Mouse (Mus musculus) adrenal gland, postnatal 14 days (tissue): ENCODE measurements around the gene Arid1b. TPM values are rescaled to one million over a fixed set of nuclear protein-coding genes. Genes with fewer than 3 reads are reported as not detected.
A peak's percentile ranks its signal among the peaks of the same experiment; 100 is the strongest.
"Not testable (repeated sequence)": the region's sequence is repeated elsewhere in the genome, so short reads cannot be mapped to it uniquely, and the experiment has no call there.

Experiments
- DNase-seq: peaks from one replicate; pipeline ENCODE4 v3.0.0; 2021; ENCODE audit warnings: mixed read lengths
- total RNA-seq: library from RNA; stranded (reverse); gene quantifications from 2 replicates; pipeline ENCODE4 v1.2.3, GENCODE M21; 2021

The Arid1b gene
- total RNA-seq, 1 experiment from 2014 or later, result 70.0 TPM

GRCm38 (mm10) chr17:5088822-5089221, 94.7 kb downstream of the Arid1b start:
- no peak for DNase-seq

DNA sequence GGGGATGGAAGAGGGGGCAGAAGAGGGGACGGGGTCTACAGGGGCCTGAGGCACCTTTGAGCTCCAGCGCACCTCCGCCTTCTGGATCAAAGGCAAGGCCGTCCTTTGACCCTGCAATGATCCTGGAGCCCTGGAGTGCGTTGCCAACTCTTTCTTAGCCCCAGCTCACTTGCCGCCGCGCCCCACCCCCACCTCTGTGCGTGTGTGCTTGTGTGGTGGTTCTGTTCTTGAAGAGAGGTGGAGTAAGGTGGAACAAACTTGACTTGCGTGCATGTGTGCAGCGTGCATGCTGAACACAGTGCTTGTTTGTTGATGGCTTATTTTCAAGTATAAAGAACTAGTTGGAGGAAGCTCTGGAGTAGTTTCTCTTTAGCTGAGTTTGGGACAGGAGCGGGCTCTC, 95.4 kb downstream of the Arid1b start:
- peak; percentile 66 for DNase-seq

DNA sequence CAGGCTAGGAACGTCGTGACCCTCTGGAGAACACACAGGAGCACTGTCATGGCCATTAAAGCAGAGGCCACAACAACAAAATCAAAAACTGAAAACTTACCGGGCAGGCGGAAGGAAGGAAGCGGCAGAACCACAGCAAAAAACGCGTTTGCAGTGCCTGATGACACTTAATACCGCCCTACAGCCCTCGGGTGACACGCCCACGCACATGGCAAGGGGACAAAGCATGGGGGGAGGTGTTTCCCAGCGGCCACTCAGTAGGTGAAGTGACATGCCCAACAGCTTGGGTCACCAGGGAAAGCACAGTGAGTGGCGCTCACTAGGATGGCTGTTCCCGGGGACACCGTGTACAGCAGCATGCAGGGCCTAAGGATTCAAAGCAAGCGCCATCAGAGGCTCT, 97.4 kb downstream of the Arid1b start:
- no peak for DNase-seq

GRCm38 (mm10) chr17:5091934-5092333, 97.8 kb downstream of the Arid1b start:
- DNase-seq, result no peak

- DNase-seq, result not testable (repeated sequence)
Measured at GRCm38 (mm10) chr17:5093343-5093742, 99.2 kb downstream of the Arid1b start.

DNA sequence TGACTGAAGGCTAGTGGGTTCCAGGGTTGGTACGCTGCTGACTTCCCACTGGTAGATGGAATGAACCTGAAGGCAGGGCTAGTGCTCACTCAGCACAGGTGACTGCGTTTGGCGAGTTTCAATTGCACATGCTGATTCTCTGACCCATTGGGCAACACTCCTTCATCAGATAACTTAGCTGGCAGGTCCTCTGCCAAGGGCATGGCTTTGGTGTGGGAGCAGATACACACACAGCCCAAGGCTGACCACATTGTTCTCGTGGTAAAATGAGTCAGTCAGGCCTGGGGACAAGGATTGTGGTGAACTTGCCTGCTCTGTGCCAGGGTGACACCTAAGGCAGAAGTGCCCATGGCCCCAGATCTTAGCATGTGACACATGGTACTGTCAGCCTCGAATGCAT, 100.5 kb downstream of the Arid1b start:
- peak; percentile 78 for DNase-seq

GRCm38 (mm10) chr17:5095741-5096140, 101.6 kb downstream of the Arid1b start:
- DNase-seq, result no peak

- DNase-seq, result no peak
Measured at GRCm38 (mm10) chr17:5097046-5097445, 102.9 kb downstream of the Arid1b start.

DNA sequence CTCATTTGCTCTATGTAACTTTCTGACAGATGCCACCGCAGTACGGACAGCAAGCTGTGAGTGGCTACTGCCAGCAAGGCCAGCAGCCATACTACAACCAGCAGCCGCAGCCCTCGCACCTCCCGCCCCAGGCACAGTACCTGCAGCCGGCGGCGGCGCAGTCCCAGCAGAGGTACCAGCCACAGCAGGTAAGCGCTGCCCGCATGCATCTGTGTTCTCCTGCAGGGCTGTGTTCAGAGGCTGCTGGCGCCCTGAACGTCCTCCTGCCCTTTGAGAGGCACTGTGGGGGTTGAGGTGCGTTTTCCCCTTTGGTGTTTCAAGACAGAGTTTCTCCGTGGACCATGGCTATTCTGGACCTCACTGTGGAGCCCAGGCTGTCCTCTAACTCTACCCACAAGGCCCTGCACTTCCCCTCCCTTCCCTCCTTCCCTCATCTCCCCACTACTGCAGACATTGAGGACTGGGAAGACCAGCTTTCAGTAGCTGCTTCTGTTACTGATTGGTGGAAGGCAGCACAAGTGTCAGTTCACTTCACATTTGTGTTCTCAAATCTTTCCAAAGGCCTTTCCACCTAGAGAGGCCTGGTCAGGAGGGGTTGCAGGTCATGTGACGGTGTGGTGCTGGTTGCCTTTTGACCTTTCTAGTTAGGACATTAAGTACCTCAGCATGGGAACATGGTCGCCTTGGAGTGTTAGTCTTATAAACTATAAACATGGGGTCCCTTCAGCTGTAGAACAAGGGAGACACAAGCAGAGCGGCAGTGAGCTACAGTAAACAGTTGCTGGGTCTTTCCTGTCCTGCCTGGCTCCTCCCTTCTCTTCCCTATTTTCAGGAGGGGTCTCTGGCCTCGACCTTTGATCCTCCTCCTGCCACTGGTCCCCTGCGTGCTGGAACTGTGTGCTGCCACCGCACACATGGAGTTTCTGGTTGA, 103.7 kb downstream of the Arid1b start:
- no peak for DNase-seq

DNA sequence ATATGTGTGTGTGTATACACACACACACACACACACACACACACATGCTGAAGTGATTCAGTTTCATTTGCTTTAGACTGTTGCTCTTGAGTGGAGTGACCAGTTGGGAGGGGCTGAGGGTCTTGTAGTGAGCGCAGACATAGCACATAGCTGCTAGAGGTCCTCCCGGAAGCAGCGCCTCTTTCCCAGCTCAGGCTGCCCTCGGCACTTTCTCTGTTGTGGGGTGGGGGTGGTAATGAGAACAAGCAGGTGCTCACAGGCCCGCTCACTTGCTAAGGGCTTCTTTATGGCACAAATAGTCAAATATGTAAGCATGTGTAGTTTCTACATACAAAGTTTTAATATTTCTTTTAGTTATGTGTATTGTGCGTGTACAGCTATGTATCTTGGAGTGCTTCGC, 104.6 kb downstream of the Arid1b start:
- no peak for DNase-seq

- DNase-seq, result no peak
Measured at GRCm38 (mm10) chr17:5099238-5099637, 105.1 kb downstream of the Arid1b start.

DNA sequence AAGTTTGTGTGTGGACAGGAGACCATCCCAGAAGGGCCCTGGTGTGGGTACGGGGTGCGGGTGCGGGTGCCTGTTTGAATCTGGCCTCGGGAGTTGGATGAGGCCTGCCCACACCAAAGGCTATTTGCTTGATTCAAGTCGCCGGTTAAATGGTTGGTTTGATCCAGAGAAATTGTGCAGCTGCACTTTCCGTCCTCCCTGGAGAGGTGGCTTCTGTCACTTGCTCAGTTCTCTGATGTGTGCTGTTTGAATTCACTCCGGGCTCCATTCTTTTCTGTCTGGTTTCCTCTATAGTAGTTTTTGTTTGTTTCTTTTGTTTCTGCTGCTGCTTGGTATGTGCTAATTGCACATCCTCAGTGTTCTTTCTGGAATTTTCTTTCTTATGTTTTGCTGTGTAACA, 107.0 kb downstream of the Arid1b start:
- DNase-seq, result no peak

- DNase-seq, result no peak
Measured at GRCm38 (mm10) chr17:5101887-5102286, 107.8 kb downstream of the Arid1b start.

GRCm38 (mm10) chr17:5105746-5106145, 111.6 kb downstream of the Arid1b start:
- DNase-seq, result no peak

DNA sequence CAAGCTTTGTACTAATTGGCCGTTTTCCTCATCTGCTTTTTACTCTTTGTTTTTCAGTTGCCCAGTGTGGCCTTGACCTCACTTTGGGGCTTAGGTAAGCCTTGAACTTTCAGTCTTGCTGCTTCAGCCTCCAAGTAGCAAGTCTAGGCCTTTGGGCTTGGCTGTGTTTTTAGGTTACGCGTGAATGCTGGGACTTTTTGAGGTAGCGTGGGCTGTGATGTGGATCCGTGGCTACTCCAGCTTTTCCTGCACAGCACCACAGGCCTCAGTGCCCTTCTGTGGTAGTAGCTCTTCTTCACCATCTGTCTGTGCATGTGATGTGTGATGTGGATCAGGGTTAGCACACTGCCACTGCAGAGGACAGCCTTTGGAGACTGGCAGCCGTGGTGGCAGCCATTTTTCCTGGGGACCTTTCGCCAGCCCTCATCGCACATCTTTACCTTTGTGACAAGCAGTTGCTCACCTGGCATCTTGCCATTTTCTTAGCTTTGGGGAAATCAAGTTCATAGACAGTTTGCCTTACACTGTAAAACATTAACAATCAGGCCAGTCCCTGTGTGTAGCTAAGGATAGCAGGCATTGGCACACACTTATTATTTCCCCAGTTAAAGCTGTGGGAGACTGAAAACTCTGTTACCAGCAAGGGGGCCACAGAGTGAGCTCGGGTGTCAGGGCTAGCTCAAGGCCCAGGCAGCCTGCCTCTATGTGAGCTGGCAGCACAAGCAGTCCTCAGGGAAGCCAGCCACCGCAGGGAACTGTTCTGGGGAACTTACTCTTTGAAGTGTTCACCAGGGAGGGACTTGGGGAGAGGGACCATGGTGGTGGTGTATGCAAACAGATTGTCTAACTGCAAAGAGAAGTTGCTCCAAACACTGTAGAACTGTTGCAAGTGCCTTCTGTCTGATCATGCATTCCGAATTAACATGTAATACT, 112.4 kb downstream of the Arid1b start:
- DNase-seq, result peak; percentile 50

DNA sequence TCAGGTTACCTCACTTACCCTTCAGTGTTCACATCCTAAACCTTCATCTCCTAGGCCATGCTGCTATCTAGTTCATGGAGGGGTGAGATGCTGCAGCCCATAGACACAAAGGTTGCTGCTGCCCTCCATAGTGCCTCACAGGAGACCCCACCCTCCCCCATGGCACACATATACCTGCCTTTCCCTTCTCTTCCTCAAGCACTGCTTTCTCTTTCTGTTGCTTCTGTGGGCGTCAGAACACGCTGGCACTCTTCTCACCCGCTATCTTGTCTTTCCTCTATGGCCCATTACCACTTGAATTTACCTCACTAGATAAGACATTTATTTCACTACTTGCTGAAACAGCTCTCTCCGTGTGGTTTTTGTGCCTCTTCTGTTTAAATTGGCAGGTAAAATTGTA, 113.4 kb downstream of the Arid1b start:
- DNase-seq, result no peak

DNA sequence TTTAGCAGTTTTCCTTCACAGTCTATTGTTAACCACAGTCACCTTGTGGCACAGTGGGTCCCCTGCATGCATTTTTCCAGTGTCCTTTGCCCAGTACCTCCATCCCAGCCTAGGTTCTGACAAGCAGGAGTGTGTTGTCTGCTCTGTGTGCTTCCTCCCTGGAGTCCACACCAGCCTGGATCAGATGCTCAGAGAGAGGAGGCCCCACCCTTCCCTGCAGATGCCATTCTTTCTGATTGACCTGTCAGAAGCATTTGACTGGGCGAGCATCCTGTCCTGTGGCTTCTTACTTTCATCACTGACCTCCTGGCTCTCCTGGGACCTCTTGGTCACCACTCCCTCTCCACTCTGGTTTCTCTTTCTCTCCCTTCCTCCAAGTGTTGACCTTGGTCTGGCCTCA, 113.9 kb downstream of the Arid1b start:
- DNase-seq, result no peak

- no peak for DNase-seq
Measured at GRCm38 (mm10) chr17:5108546-5109142, 114.5 kb downstream of the Arid1b start.

DNA sequence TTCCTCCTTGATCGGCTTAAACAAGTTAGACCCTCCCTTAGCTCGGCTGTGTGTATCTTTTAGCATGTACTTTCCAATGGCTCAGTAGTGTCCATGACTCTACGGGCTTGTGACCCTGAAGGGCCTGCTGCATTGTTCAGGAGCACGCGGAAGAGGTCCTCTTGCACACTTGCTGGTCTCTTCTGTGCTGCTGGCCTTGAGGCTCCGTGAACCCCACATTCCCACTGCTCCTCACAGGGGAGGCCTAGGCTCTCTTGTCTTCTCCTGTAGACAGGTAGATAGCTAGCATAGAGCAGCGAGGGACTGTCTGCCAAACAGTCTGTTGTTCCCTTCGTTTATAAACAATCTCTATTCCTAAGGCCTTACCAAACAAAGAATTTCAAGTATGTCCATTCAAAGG, 115.2 kb downstream of the Arid1b start:
- DNase-seq, result no peak

DNA sequence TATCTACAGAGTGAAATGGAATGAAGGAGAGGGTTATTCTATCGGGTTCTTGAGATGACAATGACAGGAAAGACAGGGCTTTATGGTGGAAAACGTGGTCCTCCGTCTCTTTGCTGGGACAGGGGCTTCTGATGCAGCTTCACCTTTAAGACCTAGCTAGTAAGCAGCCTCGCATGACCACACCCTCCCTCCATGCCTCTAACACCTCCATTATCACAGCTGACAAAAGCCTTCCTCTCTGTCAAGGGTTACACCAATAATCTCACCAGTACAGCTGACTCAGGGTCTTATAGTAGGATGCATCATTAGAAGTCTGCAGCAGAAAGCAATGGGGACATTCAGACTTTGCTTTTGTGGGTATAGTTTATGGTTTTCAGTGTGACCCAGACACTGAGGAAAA, 116.0 kb downstream of the Arid1b start:
- DNase-seq, result no peak

GRCm38 (mm10) chr17:5110981-5111380, 116.8 kb downstream of the Arid1b start:
- not testable (repeated sequence) for DNase-seq

- DNase-seq, result no peak
Measured at GRCm38 (mm10) chr17:5112116-5112515, 118.0 kb downstream of the Arid1b start.

DNA sequence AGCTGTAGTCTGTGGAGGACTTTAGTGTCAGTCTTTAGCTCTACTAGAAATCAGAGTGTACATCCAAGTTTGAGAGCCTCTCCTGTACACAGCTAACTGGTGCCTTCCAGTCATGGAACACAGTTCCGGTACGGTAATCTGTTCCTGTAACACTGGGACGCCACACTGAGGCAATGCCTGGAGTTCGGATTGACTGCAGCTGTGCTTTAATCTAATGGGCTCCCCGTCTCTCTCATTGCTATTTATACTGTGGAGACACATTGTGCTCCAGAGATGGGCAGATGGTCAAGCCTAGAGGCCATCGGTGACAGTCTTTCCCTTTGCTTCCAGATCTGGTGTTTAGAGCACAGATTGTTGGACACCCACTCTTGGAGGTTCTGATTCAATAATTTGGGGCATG, 121.8 kb downstream of the Arid1b start:
- DNase-seq, result no peak
